Mouse (Mus musculus) cortical plate, adult 2 months (tissue): ENCODE results near the gene Gpr176.

Source experiments
- CTCF ChIP-seq: fragments of 200-500 bp; IDR thresholded peaks from 2 replicates; pipeline ENCODE4 v1.5.1; 2011; ENCODE audit warnings: mild to moderate bottlenecking, control low read depth, low read length; ENCODE audit not compliant: insufficient read depth; ENCODE audit errors: extremely low read depth
- POLR2A ChIP-seq: fragments of 200-500 bp; IDR thresholded peaks from 2 replicates; pipeline ENCODE4 v1.6.1; 2011; ENCODE audit warnings: mild to moderate bottlenecking, low read length, control low read depth; ENCODE audit not compliant: insufficient read depth; ENCODE audit errors: extremely low read depth

GRCm38 (mm10) chr2:118353498-118353897 lies 19.7 kb downstream of the Gpr176 start:
- TF ChIP-seq CTCF (no peak), POLR2A (no peak)
